In the genomic region with DNA sequence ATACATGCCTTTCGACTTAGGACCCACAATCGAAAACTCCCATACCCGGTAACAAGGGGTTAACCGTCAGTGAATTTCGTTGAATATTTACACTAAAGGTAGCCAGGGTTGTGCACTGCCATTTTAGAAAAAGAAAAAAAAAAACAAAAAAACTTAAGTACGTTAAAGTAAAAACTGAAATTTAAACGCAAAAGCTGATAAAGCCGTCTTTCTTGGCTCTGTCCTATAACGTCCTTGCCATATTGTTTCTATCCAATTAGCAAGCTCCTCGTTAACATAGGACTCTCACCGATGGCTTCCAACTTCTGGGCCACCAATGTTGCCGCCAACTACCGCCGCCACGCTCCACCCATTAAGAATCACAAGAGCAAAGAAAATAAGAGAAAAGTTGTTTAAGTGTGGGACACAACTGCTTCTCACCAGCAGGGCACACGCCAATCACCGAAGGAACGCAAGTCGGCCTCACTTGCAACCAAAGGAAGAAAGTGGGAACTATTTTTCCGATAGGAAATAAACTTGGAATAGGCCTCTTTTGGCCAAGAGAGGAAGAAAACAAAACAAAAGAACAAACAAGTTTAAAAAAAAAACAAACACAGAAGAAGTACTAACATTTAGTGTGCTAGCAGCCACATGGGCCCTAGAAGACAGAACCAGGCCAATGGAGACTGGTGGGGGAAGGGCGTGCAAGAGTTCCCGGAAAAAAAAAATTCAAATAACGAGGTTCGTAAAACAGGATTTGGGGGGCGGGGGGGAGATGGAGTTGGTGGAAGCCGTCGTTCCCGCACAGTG, we compare ENCODE assay signal across 8 mouse cellular contexts. TPM values are rescaled to one million over a fixed set of nuclear protein-coding genes. Genes with fewer than 3 reads are reported as not detected.
DNase-seq lines count a peak whose midpoint lies in the region; ATAC-seq and TF ChIP-seq lines count a peak whose summit lies in the region.

No protein-coding gene starts in this region.

- DNase-seq in left cerebral cortex, postnatal 14 days (ENCODE audit: low spot score in 2 of 2): peak; percentile 20 to 27
- DNase-seq in left cerebral cortex, adult 11 months (ENCODE audit: low spot score): no peak
- DNase-seq in c-Kit-negative CD71-positive TER-119-positive erythroid progenitor cells, embryonic 14.5 days (ENCODE audit: low read depth, low spot score): peak; percentile 52
- DNase-seq in kidney, adult 11 months: peak; percentile 48
- peak; percentile 66 for DNase-seq in liver, postnatal 0 days
- DNase-seq in neural tube, embryonic 10.5 days (ENCODE audit: extremely low spot score, low spot score): peak; percentile 42
- DNase-seq in thymus, postnatal 4 days: peak; percentile 68

- 0 out of 2 replicates have a peak, but pooled peaks cover 4% of the 10 kb centered on the region for H3K36me3 ChIP-seq in liver, postnatal 0 days (replicated peaks; ENCODE audit: insufficient read depth, low read length)

- H3K4me1 ChIP-seq in liver, postnatal 0 days (ENCODE audit: insufficient read depth): peaks cover 57% of the 10 kb centered on the region

- WGBS in liver, postnatal 0 days (ENCODE audit: insufficient replicate concordance): under 1% methylated on average over 28 of the region's 28 CpGs

- peak overlapping the region; percentile 77 for H3K9ac ChIP-seq in liver, postnatal 0 days (replicated peaks)

- peak overlapping the region; percentile 82 for H3K4me2 ChIP-seq in liver, postnatal 0 days (ENCODE audit: low read depth, low read length)

- peak; percentile 49 for TF ChIP-seq CTCF in liver, postnatal 0 days (IDR thresholded peaks at IDR 0.05; ENCODE audit: low read depth)

- H3K27ac ChIP-seq in liver, postnatal 0 days (ENCODE audit: low read depth): peak overlapping the region; percentile 97

- intact Hi-C loops in left cerebral cortex, postnatal 14 days (cut with DNase I): no loop called here

- no peaks in the 10 kb centered on the region for H3K9me3 ChIP-seq in liver, postnatal 0 days (ENCODE audit: low read length)

- peak; percentile 21 for ATAC-seq in granulocyte monocyte progenitor cell, adult 5-6 weeks (replicated peaks; ENCODE audit: poor library complexity, severe bottlenecking)
- ATAC-seq in liver, postnatal 0 days: peak; percentile 4

- H3K27me3 ChIP-seq in liver, postnatal 0 days (ENCODE audit: insufficient read depth, low read length): no peaks in the 10 kb centered on the region

- H3K4me3 ChIP-seq in liver, postnatal 0 days (ENCODE audit: low read depth, low read length): peak overlapping the region; percentile 76

- TF ChIP-seq EP300 in liver, postnatal 0 days (IDR thresholded peaks at IDR 0.05; ENCODE audit: low read depth): no peak

RNA-seq across cellular contexts. Expression of a gene that starts 0.9 kb away (rescaled TPM):
- 100 to 1,000 TPM; 129 to 147 TPM for total RNA-seq in left cerebral cortex, postnatal 14 days (2021)
- 215 and 267 TPM in 2 replicates for total RNA-seq in granulocyte monocyte progenitor cell, adult 5-6 weeks (2014; fragmentation: Nextera tagmentation)
- 304 and 361 TPM in 2 replicates for total RNA-seq in granulocyte monocyte progenitor cell, adult 5-6 weeks (2017)
- 47.8 and 62.4 TPM in 2 replicates for polyA plus RNA-seq in liver, postnatal 0 days (2015; fragmentation: Nextera tagmentation; extraction: Ambion mirVana)

RNA-seq across cellular contexts. Expression of a gene that starts 38.4 kb away (rescaled TPM):
- total RNA-seq in left cerebral cortex, postnatal 14 days (2021): 1 to 10 TPM in 1 of 2 experiments, under 1 TPM in 1; 0.79 to 1.0 TPM
- total RNA-seq in granulocyte monocyte progenitor cell, adult 5-6 weeks (2014; fragmentation: Nextera tagmentation): 0.15 and 1.5 TPM in 2 replicates
- 0.36 and 0.39 TPM in 2 replicates for total RNA-seq in granulocyte monocyte progenitor cell, adult 5-6 weeks (2017)
- 2.4 and 2.7 TPM in 2 replicates for polyA plus RNA-seq in liver, postnatal 0 days (2015; fragmentation: Nextera tagmentation; extraction: Ambion mirVana)

RNA-seq across cellular contexts. Expression of a gene that starts 54.2 kb away (rescaled TPM):
- 1 to 10 TPM; 6.5 to 7.0 TPM for total RNA-seq in left cerebral cortex, postnatal 14 days (2021)
- total RNA-seq in granulocyte monocyte progenitor cell, adult 5-6 weeks (2014; fragmentation: Nextera tagmentation): 0.73 and 1.1 TPM in 2 replicates
- 1.0 and 2.4 TPM in 2 replicates for total RNA-seq in granulocyte monocyte progenitor cell, adult 5-6 weeks (2017)
- polyA plus RNA-seq in liver, postnatal 0 days (2015; fragmentation: Nextera tagmentation; extraction: Ambion mirVana): 17.1 and 17.7 TPM in 2 replicates

RNA-seq across cellular contexts. Expression of a gene that starts 54.4 kb away (rescaled TPM):
- total RNA-seq in left cerebral cortex, postnatal 14 days (2021): 100 to 1,000 TPM; 241 to 264 TPM
- total RNA-seq in granulocyte monocyte progenitor cell, adult 5-6 weeks (2014; fragmentation: Nextera tagmentation): 20.6 and 25.6 TPM in 2 replicates
- total RNA-seq in granulocyte monocyte progenitor cell, adult 5-6 weeks (2017): 12.8 and 20.2 TPM in 2 replicates
- 7.2 and 10.0 TPM in 2 replicates for polyA plus RNA-seq in liver, postnatal 0 days (2015; fragmentation: Nextera tagmentation; extraction: Ambion mirVana)
